Mouse (Mus musculus) midbrain, embryonic 16.5 days (tissue): Measurements from ENCODE around the gene Ifna13. TPM values are rescaled to one million over a fixed set of nuclear protein-coding genes. Genes with fewer than 3 reads are reported as not detected.

ENCODE experiments used
- ATAC-seq: fragments of 200-750 bp; cut with Nextera tagmentation; 2 replicates; pipeline ENCODE4 v1.8.0; 2017; ENCODE audit warnings: moderate TSS enrichment
- H3K27ac ChIP-seq: fragments of 300-500 bp; sonication (generic); 2 replicates; pipeline ENCODE4 v1.5.1; 2014; ENCODE audit warnings: mild to moderate bottlenecking, low read length, mixed read lengths
- H3K27me3 ChIP-seq: fragments of 300-500 bp; sonication (generic); 2 replicates; pipeline ENCODE4 v1.6.1; 2014; ENCODE audit warnings: low read depth, low read length, mixed read lengths; ENCODE audit not compliant: control insufficient read depth, insufficient read depth
- H3K36me3 ChIP-seq: fragments of 300-500 bp; sonication (generic); 2 replicates; pipeline ENCODE4 v1.6.1; 2014; ENCODE audit warnings: mild to moderate bottlenecking, low read length, moderate library complexity, mixed read lengths; ENCODE audit not compliant: control insufficient read depth, insufficient read depth
- H3K4me1 ChIP-seq: fragments of 300-500 bp; sonication (generic); 2 replicates; pipeline ENCODE4 v1.6.1; 2014; ENCODE audit warnings: mild to moderate bottlenecking, low read length, mixed read lengths; ENCODE audit not compliant: control insufficient read depth, insufficient read depth
- H3K4me2 ChIP-seq: fragments of 300-500 bp; sonication (generic); 2 replicates; pipeline ENCODE4 v1.6.1; 2014; ENCODE audit warnings: mild to moderate bottlenecking, low read length, mixed read lengths
- H3K4me3 ChIP-seq: fragments of 300-500 bp; sonication (generic); 2 replicates; pipeline ENCODE4 v1.5.1; 2014; ENCODE audit warnings: low read depth, mild to moderate bottlenecking, low read length, moderate library complexity, mixed read lengths
- H3K9ac ChIP-seq: fragments of 300-500 bp; sonication (generic); 2 replicates; pipeline ENCODE4 v1.6.1; 2014; ENCODE audit warnings: low read depth, low read length, mixed read lengths
- H3K9me3 ChIP-seq: fragments of 300-500 bp; sonication (generic); replicated peaks from 2 replicates; pipeline ENCODE4 v1.6.1; 2014; ENCODE audit warnings: mild to moderate bottlenecking, low read length, mixed read lengths; ENCODE audit not compliant: control insufficient read depth, poor library complexity, severe bottlenecking
- WGBS: fragments of 180-500 bp; shearing (Covaris S2); extraction: QIAGEN DNeasy Blood & Tissue Kit; methylation state at CpG from one replicate; pipeline ENCODE4 v1.1.7; 2014; 5-methylcytosine and 5-hydroxymethylcytosine counted together
- polyA plus RNA-seq: library from polyadenylated mRNA; unstranded; fragments of >200 nt; fragmentation: Nextera tagmentation; extraction: Ambion mirVana; gene quantifications from 2 replicates; pipeline ENCODE4 v1.2.1, GENCODE M21; 2015

Ifna13 gene
- polyA plus RNA-seq, 1 experiment from 2014 or later = not detected

GRCm38 (mm10) chr4:88653644-88654043 is 9.4 kb upstream of the Ifna13 start:
- Histone ChIP-seq H3K36me3 (no peaks in the 10 kb centered on the region), H3K9me3 (no peaks in the 10 kb centered on the region), H3K9ac (no peak overlapping the region), H3K27ac (no peak overlapping the region), H3K27me3 (no peaks in the 10 kb centered on the region), H3K4me3 (no peak overlapping the region), H3K4me1 (no peaks in the 10 kb centered on the region), H3K4me2 (no peak overlapping the region)
- 64% methylated on average over 3 of the region's 3 CpGs for WGBS
- no peak for ATAC-seq

GRCm38 (mm10) chr4:88642526-88642925 is 1.7 kb downstream of the Ifna13 start:
- Histone ChIP-seq H3K27me3 (no peaks in the 10 kb centered on the region), H3K4me1 (no peaks in the 10 kb centered on the region), H3K4me3 (no peak overlapping the region), H3K27ac (no peak overlapping the region), H3K4me2 (no peak overlapping the region), H3K36me3 (no peaks in the 10 kb centered on the region), H3K9ac (no peak overlapping the region), H3K9me3 (no peaks in the 10 kb centered on the region)
- no peak for ATAC-seq
- 45% methylated on average over 2 of the region's 2 CpGs for whole genome bisulfite sequencing

GRCm38 (mm10) chr4:88641077-88641831 is 3.0 kb downstream of the Ifna13 start:
- H3K27ac ChIP-seq = no peak overlapping the region
- no peaks in the 10 kb centered on the region for H3K9me3 ChIP-seq
- H3K4me2 ChIP-seq = peak overlapping the region; percentile 40; the same call in 1 of the 2 replicates
- no peaks in the 10 kb centered on the region for H3K4me1 ChIP-seq
- 16% methylated on average over 11 of the region's 11 CpGs for WGBS
- ATAC-seq = peak; percentile 98
- no peaks in the 10 kb centered on the region for H3K27me3 ChIP-seq
- peak overlapping the region; percentile 20; the same call in 1 of the 2 replicates for H3K4me3 ChIP-seq
- no peaks in the 10 kb centered on the region for H3K36me3 ChIP-seq
- H3K9ac ChIP-seq = no peak overlapping the region

GRCm38 (mm10) chr4:88640704-88641076 is 3.6 kb downstream of the Ifna13 start:
- 67% methylated on average over 8 of the region's 8 CpGs for WGBS
- Histone ChIP-seq H3K4me1 (no peaks in the 10 kb centered on the region), H3K4me3 (peak overlapping the region; percentile 20; the same call in 1 of the 2 replicates), H3K27me3 (no peaks in the 10 kb centered on the region), H3K27ac (no peak overlapping the region), H3K36me3 (no peaks in the 10 kb centered on the region), H3K9ac (no peak overlapping the region), H3K4me2 (peak overlapping the region; percentile 40), H3K9me3 (no peaks in the 10 kb centered on the region)
- ATAC-seq = no peak

GRCm38 (mm10) chr4:88634311-88634710 is 9.9 kb downstream of the Ifna13 start, which contains the start of gene C87499:
C87499 (minus strand) TSS chr4:88634411.
- Histone ChIP-seq H3K4me1 (no peaks in the 10 kb centered on the region), H3K27me3 (no peaks in the 10 kb centered on the region), H3K4me2 (no peak within 1 kb of the TSS), H3K27ac (no peak within 1 kb of the TSS), H3K36me3 (no peaks in the 10 kb centered on the region), H3K9ac (no peak within 1 kb of the TSS), H3K4me3 (no peak within 1 kb of the TSS), H3K9me3 (no peaks in the 10 kb centered on the region)
- ATAC-seq = no peak
- 89% methylated on average over 4 of the region's 4 CpGs for WGBS

- Histone ChIP-seq H3K4me1 (no peaks in the 10 kb centered on the region), H3K27me3 (no peaks in the 10 kb centered on the region), H3K4me3 (no peak within 1 kb of the TSS), H3K27ac (no peak within 1 kb of the TSS), H3K36me3 (no peaks in the 10 kb centered on the region), H3K4me2 (no peak within 1 kb of the TSS), H3K9ac (no peak within 1 kb of the TSS), H3K9me3 (no peaks in the 10 kb centered on the region)
- no peak for ATAC-seq
These were observed 41.0 kb downstream of the Ifna13 start, which contains the start of gene Ifna12 for GRCm38 (mm10) chr4:88603276-88603675. Ifna12 (minus strand) TSS chr4:88603376.

Other genes with a start within 250 kb of the Ifna13 start
- 2.7 and 3.8 TPM in 2 replicates for gene Hacd4, start 205.5 kb downstream of the Ifna13 start, polyA plus RNA-seq
- not detected in 2 replicates for gene Ifnb1, start 121.7 kb downstream of the Ifna13 start, polyA plus RNA-seq
- not detected in 2 replicates for gene Ifna15, start 86.2 kb downstream of the Ifna13 start, polyA plus RNA-seq
- not detected in 2 replicates for gene Ifna14, start 72.7 kb downstream of the Ifna13 start, polyA plus RNA-seq
- not detected in 2 replicates for gene Ifna9, start 52.1 kb downstream of the Ifna13 start, polyA plus RNA-seq
- not detected in 2 replicates for gene Ifna12, start 41.1 kb downstream of the Ifna13 start, polyA plus RNA-seq
- gene C87499, start 10.0 kb downstream of the Ifna13 start, polyA plus RNA-seq = not detected in 2 replicates
- not detected in 2 replicates for gene Ifna16, start 32.5 kb upstream of the Ifna13 start, polyA plus RNA-seq
- not detected in 2 replicates for gene Ifna2, start 39.5 kb upstream of the Ifna13 start, polyA plus RNA-seq
- gene Ifnab, start 46.9 kb upstream of the Ifna13 start, polyA plus RNA-seq = not detected in 2 replicates
- gene Gm26566, start 77.3 kb upstream of the Ifna13 start, polyA plus RNA-seq = 1.3 and 1.7 TPM in 2 replicates
- 115 and 125 TPM in 2 replicates for gene Klhl9, start 78.0 kb upstream of the Ifna13 start, polyA plus RNA-seq
- gene Gm13271, start 110.4 kb upstream of the Ifna13 start, polyA plus RNA-seq = not detected in 2 replicates
- gene Gm13283, start 115.7 kb upstream of the Ifna13 start, polyA plus RNA-seq = not detected in 2 replicates
- not detected in 2 replicates for gene Gm13290, start 129.4 kb upstream of the Ifna13 start, polyA plus RNA-seq
- gene Gm13289, start 132.5 kb upstream of the Ifna13 start, polyA plus RNA-seq = not detected in 2 replicates
- not detected in 2 replicates for gene Gm13272, start 135.4 kb upstream of the Ifna13 start, polyA plus RNA-seq
- gene Ifnz, start 137.7 kb upstream of the Ifna13 start, polyA plus RNA-seq = not detected in 2 replicates
- not detected in 2 replicates for gene Gm13276, start 141.2 kb upstream of the Ifna13 start, polyA plus RNA-seq
- gene Gm13277, start 144.2 kb upstream of the Ifna13 start, polyA plus RNA-seq = not detected in 2 replicates
- gene Gm13278, start 147.1 kb upstream of the Ifna13 start, polyA plus RNA-seq = not detected in 2 replicates
- not detected in 2 replicates for gene Gm13275, start 150.0 kb upstream of the Ifna13 start, polyA plus RNA-seq
- not detected in 2 replicates for gene Gm13279, start 152.9 kb upstream of the Ifna13 start, polyA plus RNA-seq
- not detected in 2 replicates for gene Gm13285, start 155.2 kb upstream of the Ifna13 start, polyA plus RNA-seq
- gene Gm13287, start 158.8 kb upstream of the Ifna13 start, polyA plus RNA-seq = not detected in 2 replicates
- gene Gm13288, start 161.1 kb upstream of the Ifna13 start, polyA plus RNA-seq = not detected in 2 replicates
- gene Ifna7, start 171.8 kb upstream of the Ifna13 start, polyA plus RNA-seq = not detected in 2 replicates
- gene Ifna11, start 175.5 kb upstream of the Ifna13 start, polyA plus RNA-seq = not detected in 2 replicates
- not detected in 2 replicates for gene Ifna6, start 183.0 kb upstream of the Ifna13 start, polyA plus RNA-seq
- gene Ifna5, start 191.1 kb upstream of the Ifna13 start, polyA plus RNA-seq = not detected in 2 replicates
- not detected in 2 replicates for gene Ifna4, start 197.4 kb upstream of the Ifna13 start, polyA plus RNA-seq
- not detected in 2 replicates for gene Ifna1, start 205.6 kb upstream of the Ifna13 start, polyA plus RNA-seq
- gene Ifne, start 235.7 kb upstream of the Ifna13 start, polyA plus RNA-seq = not detected in 2 replicates